Mouse (Mus musculus) G1E (cell line): ENCODE results near the gene Lrrc4b.

Experiments
- CTCF ChIP-seq: IDR thresholded peaks from 2 replicates; pipeline ENCODE4 v1.5.1; 2012; ENCODE audit warnings: low read depth, low read length, inconsistent platforms, mixed read lengths
- GATA1 ChIP-seq: IDR thresholded peaks from 2 replicates; pipeline ENCODE4 v1.6.1; 2012; ENCODE audit warnings: borderline replicate concordance, low read length, inconsistent platforms, mixed read lengths

GRCm38 (mm10) chr7:44496771-44497109 lies 67.9 kb downstream of the Lrrc4b start:
- no peak for TF ChIP-seq CTCF
- TF ChIP-seq GATA1 = no peak
